Mouse (Mus musculus): ENCODE measurements at regions not wholly inside any gene's neighbourhood (a gene's known extent, or its start where the extent isn't known, plus 50 kb on each side); places are given as distances from the start of the nearest gene placed in this dataset.

- H3K36me3 ChIP-seq (replicated peaks in 1 of 2; ENCODE audit: control insufficient read depth in 1 of 2, insufficient read depth in 1 of 2, low read length in 1 of 2) = no peaks in the 10 kb centered on the region
- no peak overlapping the region for H3K27ac ChIP-seq (ENCODE audit: insufficient read depth, low read depth)
- no peak overlapping the region for H3K9ac ChIP-seq (ENCODE audit: insufficient read depth, low read depth)
- no peaks in the 10 kb centered on the region for H3K79me2 ChIP-seq (replicated peaks; ENCODE audit: control insufficient read depth, extremely low read depth, insufficient read depth, poor library complexity, severe bottlenecking)
- H3K4me1 ChIP-seq (ENCODE audit: control insufficient read depth in 1 of 2, insufficient read depth in 2 of 2) = peaks cover 33 to 73% of the 10 kb centered on the region in 2 experiments
- dilution Hi-C loops (cut with MboI; ENCODE audit: extremely low pct_ligation_motif_present, extremely low pct_unique_long_range_greater_than_20kb, low sequenced_read_pairs) (no loop called here), in situ Hi-C loops (cut with MboI; ENCODE audit: low pct_ligation_motif_present, low pct_unique_long_range_greater_than_20kb, low sequenced_read_pairs) (no loop called here)
- peak; percentile 64 for DNase-seq (ENCODE audit: extremely low read depth)
- TF ChIP-seq NRF1 (IDR thresholded peaks at IDR 0.05; ENCODE audit: low read depth, low read length) (no peak), USF1 (IDR thresholded peaks at IDR 0.05; ENCODE audit: low read depth, low read length) (no peak), SMC3 (IDR thresholded peaks at IDR 0.05; ENCODE audit: low read depth, low read length) (peak; percentile 49), MXI1 (IDR thresholded peaks at IDR 0.05; ENCODE audit: low read depth, low read length) (no peak), RAD21 (IDR thresholded peaks at IDR 0.05; ENCODE audit: low read depth, low read length) (peak; percentile 57), EP300 (IDR thresholded peaks at IDR 0.05; ENCODE audit: low read length) (no peak), ZMIZ1 (IDR thresholded peaks at IDR 0.05; ENCODE audit: low read depth, low read length) (no peak), HCFC1 (IDR thresholded peaks at IDR 0.05; ENCODE audit: low read depth, low read length) (no peak), ETS1 (conservative IDR thresholded peaks at IDR 0.05; ENCODE audit: low read depth, low read length) (no peak), JUND (conservative IDR thresholded peaks at IDR 0.05; ENCODE audit: low read depth, low read length) (no peak), E2F4 (IDR thresholded peaks at IDR 0.05; ENCODE audit: insufficient replicate concordance, low read depth, low read length) (no peak), CTCF (conservative IDR thresholded peaks at IDR 0.05 in 1 of 2, IDR thresholded peaks at IDR 0.05 in 1 of 2; ENCODE audit: low read depth in 2 of 2, low read length in 2 of 2) (peak; percentile 73 to 77), ZNF384 (IDR thresholded peaks at IDR 0.05; ENCODE audit: low read depth, low read length) (no peak)
- H3K27me3 ChIP-seq (replicated peaks) = peaks cover 6% of the 10 kb centered on the region
- H3K4me2 ChIP-seq (ENCODE audit: insufficient read depth, low read depth, poor library complexity, severe bottlenecking) = no peak overlapping the region
- H3K4me3 ChIP-seq (replicated peaks in 1 of 3; ENCODE audit: low read depth in 2 of 3, low read length in 2 of 3, poor library complexity in 1 of 3) = no peak overlapping the region
- H3K9me3 ChIP-seq (replicated peaks; ENCODE audit: low read length) = no peaks in the 10 kb centered on the region
These were observed 428.3 kb downstream of the Ptpru start for GRCm38 (mm10) chr4:131409805-131410204.

- Histone ChIP-seq H3K4me2 (ENCODE audit: insufficient read depth, low read depth, poor library complexity, severe bottlenecking) (no peak overlapping the region), H3K79me2 (replicated peaks; ENCODE audit: control insufficient read depth, extremely low read depth, insufficient read depth, poor library complexity, severe bottlenecking) (no peaks in the 10 kb centered on the region), H3K9ac (ENCODE audit: insufficient read depth, low read depth) (no peak overlapping the region), H3K36me3 (replicated peaks in 1 of 2; ENCODE audit: control insufficient read depth in 1 of 2, insufficient read depth in 1 of 2, low read length in 1 of 2) (no peaks in the 10 kb centered on the region), H3K4me3 (replicated peaks in 1 of 3; ENCODE audit: low read depth in 2 of 3, low read length in 2 of 3, poor library complexity in 1 of 3) (no peak overlapping the region), H3K27me3 (replicated peaks) (peaks cover 6% of the 10 kb centered on the region), H3K9me3 (replicated peaks; ENCODE audit: low read length) (peaks cover 5% of the 10 kb centered on the region), H3K27ac (ENCODE audit: insufficient read depth, low read depth) (no peak overlapping the region), H3K4me1 (ENCODE audit: control insufficient read depth in 1 of 2, insufficient read depth in 2 of 2) (peaks cover 37 to 72% of the 10 kb centered on the region in 2 experiments)
- dilution Hi-C loops (cut with MboI; ENCODE audit: extremely low pct_ligation_motif_present, extremely low pct_unique_long_range_greater_than_20kb, low sequenced_read_pairs) = no loop called here
- TF ChIP-seq JUND (conservative IDR thresholded peaks at IDR 0.05; ENCODE audit: low read depth, low read length) (no peak), CHD1 (IDR thresholded peaks at IDR 0.05; ENCODE audit: low read depth, low read length) (no peak), JUN (IDR thresholded peaks at IDR 0.05; ENCODE audit: insufficient read depth, low read depth, low read length) (no peak), POLR2A (IDR thresholded peaks at IDR 0.05; ENCODE audit: low read depth, low read length) (no peak), MEF2A (IDR thresholded peaks at IDR 0.05; ENCODE audit: borderline replicate concordance, low read depth, low read length) (no peak), EP300 (IDR thresholded peaks at IDR 0.05; ENCODE audit: low read length) (no peak), RCOR1 (conservative IDR thresholded peaks at IDR 0.05; ENCODE audit: low read depth, low read length) (no peak), MXI1 (IDR thresholded peaks at IDR 0.05; ENCODE audit: low read depth, low read length) (no peak), IRF4 (IDR thresholded peaks at IDR 0.05; ENCODE audit: low read depth, low read length) (no peak), USF1 (IDR thresholded peaks at IDR 0.05; ENCODE audit: low read depth, low read length) (no peak), KAT2A (IDR thresholded peaks at IDR 0.05; ENCODE audit: insufficient replicate concordance, low read length) (no peak)
- in situ Hi-C loops (cut with MboI; ENCODE audit: low pct_ligation_motif_present, low pct_unique_long_range_greater_than_20kb, low sequenced_read_pairs) = no loop called here
- DNase-seq (ENCODE audit: extremely low read depth) = no peak
These were observed 426.2 kb downstream of the Ptpru start for GRCm38 (mm10) chr4:131411936-131412335.

Measured in CH12.LX (cell line).